Mouse (Mus musculus): ENCODE measurements around the gene C2cd5.
"Not testable (repeated sequence)": the region's sequence is repeated elsewhere in the genome, so short reads cannot be mapped to it uniquely, and the experiment has no call there.

Gene C2cd5

DNA sequence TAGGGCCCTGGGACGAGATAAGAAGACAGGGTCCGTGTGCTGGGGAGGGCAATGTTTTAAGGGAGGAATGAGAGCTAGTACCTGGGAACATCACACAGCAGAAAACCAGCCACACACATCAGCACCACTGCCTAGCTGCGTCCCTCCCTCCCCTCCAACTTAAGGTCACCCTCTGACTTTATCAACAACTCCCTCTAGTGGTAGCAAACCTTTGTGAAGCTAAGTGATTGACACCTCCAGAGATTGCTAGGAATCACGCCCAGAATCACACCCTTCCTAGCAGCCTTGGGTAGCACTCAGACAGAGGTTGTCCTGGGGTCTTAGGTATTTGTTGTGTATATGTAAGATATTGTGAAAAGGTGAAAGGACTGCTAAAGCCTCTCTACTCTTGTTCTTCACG, 79.3 kb downstream of the C2cd5 start:
- DNase-seq (ENCODE audit: low spot score), result peak; percentile 3

DNA sequence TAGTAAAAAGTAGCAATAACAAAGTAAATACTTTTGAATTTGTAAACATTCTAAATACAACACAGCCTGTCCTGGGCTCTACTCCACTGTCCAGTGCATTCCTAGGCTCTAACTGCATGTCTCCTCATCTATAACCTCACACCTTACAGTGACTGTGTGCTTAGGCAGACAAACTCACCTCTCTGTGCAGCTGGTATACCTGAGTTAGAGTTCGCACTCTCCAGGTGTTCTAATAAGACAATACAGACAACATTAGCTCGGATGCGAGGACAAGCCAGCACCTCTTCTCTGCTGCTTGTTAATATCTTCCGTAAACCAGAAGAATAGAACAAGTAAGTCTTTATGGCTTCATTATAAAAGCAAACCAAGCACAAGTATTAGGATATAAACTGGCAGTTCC, 79.8 kb downstream of the C2cd5 start:
- DNase-seq (ENCODE audit: low spot score), result no peak

DNA sequence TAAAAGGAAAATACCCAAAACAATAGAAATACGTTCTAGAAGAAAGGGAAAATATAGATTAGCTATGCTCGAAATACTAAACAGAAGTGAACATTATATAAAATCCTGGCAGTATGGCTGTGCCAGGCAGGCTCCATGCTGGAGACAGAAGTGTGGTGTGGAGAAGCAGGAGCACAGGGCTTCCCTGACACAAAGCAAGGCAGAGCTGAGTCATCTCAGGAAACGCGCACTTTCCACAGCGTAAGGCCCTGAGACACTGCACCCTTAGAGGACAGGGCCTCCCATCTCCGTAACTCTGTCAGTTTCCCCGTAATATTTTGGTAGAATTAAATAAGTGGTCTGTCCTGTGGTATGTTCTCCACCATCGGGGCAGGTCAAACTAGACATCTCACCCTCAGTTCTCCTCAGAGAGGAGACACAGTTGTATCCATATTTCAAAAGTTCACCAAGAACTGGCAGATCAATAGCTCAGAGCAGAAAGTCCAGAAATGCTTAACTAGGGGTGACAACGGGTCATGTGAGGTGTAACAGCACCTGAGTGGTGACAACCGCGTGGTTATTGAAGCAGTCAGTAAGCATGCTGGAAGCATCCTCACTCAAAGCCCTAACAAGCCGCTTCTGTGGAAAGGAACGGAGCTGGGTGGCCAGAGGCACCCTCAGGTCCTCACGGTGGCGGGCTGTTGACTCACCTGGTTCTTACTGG, 87.3 kb downstream of the C2cd5 start:
- no peak for DNase-seq (ENCODE audit: low spot score)

DNA sequence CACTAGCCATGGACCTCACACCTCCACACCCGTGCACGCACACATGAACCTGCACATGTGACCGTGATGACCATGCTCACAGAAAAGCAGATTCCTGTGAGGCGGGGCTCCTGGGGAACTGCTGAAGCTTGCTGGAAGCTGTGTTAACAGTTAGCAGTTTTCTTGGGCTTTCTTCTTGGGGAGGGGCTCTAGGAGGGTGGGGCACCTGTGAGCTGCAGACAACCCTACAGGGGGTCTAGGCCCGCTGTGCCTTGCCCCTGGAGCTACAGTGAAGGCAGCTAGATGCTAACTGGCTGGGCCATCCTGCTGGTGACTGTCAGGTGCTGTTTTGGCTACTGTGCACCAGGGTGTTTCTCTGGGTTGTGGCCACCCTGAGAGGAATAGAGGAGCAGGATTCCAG, 91.1 kb downstream of the C2cd5 start:
- DNase-seq (ENCODE audit: low spot score), result no peak

DNA sequence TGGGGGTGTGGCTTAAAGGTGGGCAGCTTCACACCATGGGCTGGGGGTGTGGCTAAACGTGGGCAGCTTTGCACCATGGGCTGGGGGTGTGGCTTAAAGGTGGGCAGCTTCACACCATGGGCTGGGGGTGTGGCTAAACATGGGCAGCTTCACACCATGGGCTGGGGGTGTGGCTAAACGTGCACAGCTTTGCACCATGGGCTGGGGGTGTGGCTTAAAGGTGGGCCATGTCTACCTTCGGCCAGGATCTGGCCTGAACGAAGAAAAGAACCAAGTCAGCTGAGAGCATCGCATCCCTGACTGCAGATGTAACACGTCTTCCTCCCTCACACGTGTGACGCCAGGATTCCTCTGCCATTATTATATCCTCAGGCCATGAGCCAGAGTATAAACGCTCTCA, 94.7 kb downstream of the C2cd5 start:
- DNase-seq (ENCODE audit: low spot score), result not testable (repeated sequence)

DNA sequence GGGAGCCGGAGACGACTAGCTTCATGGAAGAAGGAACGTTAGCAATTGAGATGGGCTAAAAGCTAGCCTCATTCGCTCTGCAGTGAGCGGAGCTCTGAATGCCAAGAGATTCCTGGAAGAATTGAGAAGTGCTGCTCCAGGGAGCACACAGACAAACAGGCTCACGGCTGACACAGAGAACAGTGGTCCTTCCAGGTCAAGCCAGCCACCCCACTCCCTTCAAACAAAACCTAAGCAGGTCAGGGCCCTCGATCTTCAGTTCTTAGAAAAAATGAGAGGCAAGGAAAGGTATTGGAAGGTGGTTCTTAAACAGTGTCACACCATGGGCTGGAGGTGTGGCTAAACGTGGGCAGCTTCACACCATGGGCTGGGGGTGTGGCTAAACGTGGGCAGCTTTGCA, 95.1 kb downstream of the C2cd5 start:
- DNase-seq (ENCODE audit: low spot score), result no peak

DNA sequence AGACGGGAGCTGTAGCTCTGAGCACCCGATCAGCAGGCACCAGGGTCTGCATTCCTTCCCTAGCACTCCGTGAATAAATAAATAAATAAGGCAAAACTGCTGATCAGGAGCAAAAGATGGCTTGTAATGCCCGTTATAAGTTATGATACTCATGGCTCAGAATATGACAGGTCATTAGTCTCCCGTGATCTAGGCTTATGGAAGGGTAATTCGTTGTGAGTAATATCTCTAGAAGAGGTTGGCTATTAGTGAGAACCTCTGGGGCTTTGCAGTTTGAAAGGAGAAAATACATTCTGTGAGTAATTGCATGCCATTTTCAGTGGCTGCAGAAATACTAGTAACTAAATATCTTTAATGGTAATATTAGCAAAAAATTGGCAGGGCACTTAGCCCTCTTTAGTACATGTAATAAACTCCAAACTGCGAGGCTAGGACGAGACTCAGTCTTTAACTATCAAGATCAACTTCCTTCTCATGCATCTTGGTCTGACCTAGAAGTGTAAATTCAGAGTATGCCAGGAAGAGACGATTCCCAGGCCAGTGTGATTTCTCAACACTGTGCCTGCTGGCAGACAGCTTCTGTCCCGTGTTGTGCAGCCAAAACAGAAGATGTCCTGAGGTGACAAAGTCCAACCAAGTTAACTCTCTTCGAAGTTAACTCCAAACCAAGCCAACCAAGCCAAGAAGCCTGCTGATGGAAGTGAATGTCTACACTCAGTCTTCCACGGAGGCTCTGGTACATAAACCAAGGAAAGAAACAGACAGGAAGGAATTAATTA, 101.5 kb downstream of the C2cd5 start:
- no peak for DNase-seq (ENCODE audit: low spot score)

DNA sequence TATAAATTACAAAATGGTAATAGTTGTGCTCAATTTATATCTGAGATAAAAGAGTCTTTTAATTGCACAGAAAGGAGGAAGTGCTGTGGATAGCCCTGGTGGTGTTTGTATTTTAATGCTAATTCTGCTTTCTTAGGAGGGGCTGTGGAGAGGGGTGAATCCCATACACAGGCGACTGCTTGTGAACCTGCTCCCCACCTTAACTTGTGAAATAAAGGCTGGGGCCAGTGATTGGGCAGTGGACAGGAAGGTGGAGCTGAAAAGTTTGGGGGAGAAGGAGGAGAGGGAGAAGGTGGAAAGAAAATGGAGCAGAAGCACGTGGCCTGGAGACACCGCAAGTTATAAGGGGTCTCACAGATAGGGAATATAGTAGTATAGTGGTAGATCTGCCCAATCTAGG, 103.1 kb downstream of the C2cd5 start:
- DNase-seq (ENCODE audit: low spot score), result no peak

DNA sequence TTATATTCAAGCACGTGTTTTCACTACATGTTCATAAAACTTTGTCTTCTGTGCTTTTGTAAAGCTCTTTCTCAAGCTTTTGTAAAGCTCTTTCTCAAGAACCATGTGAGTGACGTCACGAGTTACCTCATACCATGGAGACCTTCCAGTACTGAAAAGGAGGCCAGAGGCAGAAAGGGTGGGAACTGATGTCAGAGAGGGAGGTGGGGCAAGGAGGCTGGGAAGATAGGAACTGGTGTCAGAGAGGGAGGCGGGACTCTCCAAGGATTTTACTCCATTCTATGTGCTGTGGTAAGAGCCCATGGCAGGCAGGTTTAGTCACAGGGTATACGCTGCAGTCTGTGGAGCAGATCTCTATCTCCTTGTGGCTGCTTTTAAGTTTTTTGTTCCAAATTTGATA, 104.4 kb downstream of the C2cd5 start:
- no peak for DNase-seq (ENCODE audit: low spot score)

DNA sequence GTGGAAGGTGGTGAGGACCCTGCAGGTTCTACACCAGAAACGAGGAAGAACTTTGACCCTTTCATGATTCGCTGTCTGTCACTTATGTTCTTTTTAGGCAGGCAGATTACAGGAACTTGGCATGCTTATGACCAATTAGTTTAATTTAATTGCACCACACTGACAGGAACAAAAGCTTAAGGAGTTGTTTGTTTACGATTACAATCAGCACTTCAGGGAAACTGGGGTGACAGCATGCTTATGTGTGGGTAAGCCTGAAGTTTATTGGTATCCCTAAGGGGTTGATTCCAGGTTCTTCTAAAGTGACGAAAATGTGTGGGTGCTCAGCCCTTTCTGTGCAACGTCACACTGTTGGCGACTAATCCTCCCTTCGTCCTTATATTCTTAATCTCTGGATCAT, 105.1 kb downstream of the C2cd5 start:
- no peak for DNase-seq (ENCODE audit: low spot score)

DNA sequence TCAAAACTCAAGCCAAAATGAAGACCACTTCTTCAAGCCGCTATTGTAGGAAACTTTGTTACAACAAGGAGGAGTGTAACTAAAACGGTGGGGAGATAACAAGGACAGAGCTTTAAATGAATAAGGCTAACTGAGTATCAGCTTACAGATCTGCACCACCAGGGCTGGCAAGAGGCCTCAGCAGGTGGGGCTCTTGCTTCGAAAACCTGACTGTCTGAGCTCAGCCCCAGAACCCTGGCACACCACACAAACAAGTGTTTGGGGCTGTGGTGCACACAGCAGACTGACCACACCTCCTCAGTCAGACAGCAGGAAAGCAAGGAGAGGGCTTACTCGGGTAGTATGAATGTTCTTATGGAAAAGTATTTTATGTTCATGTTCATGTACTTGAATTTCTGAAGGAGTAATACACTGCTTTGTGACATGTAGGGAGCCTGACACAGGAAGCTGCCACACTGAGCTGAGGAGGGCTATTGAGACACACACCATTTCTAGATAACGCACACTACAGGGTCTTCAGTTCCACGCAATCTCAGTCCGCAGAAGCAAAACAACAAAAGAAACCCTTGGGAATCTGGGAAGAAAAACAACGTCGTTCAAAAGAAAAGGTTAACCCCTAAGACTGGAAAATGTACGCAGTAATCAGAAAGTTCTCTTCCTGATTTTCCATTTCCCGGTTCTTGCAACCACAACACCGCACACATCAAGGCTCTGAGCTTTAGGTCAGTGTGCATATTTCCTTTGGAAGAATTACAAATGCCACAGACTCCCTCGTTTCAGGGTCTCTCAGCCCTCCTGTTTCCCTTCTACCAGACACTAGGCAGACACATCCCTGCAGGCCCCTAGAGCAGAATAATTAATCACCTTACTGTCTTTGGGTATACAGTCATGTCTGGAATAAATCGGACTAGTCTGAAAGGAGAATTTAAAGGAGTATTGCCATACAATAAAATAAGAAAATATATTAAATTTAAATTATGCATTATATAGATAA, 105.9 kb downstream of the C2cd5 start:
- no peak for DNase-seq (ENCODE audit: low spot score)

DNA sequence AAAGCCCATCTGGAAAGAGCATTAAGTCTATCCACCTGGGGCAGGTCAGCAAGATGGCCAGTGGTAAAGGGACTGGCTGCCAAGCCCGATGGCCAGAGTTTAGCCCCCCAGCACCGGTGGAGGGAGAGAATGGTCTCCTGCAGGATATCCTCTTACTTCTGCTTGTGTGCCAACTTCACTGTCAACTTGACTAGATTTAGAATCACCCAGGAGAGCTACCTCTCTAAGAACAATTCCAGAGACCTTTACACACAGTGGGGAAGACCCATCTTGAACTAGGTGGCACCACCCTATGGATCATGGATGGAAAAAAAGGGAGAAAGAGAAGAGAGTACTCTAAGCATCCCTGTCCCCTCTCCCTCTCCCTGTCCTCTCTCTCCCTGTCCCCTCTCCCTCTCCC, 107.0 kb downstream of the C2cd5 start:
- no peak for DNase-seq (ENCODE audit: low spot score)

DNA sequence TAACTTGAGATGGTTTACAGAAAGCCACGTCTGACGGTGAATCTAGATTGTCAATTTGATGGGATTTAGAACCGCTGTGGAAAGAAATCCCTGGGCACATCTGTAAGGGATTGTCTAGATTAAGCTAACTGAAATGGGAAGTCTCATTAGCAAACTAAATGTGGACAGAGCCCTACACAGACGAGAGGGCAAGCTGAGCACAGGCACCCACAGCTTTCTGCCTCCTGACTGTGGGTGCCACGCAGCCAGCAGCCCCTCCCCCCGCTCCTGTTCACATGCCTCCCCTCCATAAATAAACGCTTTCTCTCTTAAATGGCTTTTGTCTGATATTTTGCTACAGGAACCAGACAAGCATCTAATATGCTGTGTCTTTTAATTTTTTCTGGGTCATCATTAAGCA, 107.8 kb downstream of the C2cd5 start:
- DNase-seq (ENCODE audit: low spot score), result no peak

DNA sequence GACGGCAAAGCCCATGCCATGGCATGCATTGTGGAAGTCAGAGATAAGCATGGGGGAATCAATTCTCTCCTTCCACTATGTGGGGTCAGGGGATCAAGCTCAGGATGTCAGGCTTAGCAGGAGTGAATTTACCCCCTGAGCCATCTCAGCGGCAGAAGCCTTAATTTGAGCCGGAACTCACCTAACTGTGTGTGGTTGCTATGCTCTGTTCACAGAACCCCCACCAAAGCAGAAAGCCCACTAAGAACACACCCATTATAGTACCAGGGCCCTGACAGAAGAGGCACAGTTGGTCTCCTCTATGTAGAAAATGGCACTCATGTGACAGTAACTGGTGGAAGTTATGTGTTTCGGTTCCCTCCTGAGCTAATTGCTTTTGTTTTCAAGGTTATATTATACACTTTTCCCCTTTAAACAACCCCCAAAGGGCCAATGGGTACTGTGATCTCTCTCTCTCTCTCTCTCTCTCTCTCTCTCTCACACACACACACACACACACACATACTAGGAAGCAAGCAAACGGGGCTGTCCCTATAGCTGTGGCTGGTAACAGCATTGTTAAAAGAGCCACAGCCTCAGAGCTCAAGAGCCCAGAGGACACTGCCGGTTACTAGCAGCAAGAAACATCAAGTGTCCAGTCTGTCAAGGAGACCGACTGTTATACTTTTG, 108.4 kb downstream of the C2cd5 start:
- no peak for DNase-seq (ENCODE audit: low spot score)

DNA sequence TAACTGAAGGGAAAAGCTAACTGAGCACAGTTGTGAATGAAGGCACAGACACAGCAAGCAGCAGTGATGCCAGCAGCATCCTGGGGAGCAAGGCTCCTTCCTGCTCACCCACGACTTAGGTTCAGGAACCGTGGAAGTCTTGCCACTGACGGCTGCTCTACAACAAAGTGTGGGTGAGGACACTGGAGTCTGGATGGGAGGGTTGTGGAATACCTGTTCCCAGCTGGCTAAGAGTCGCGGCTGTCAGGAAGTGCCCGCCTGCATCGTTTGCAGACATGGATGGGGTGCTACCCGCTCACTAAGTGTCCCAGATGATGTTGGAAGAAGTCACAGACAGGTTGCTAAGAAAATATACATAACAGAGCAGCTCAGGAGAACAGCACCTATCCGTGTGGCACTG, 109.4 kb downstream of the C2cd5 start:
- DNase-seq (ENCODE audit: low spot score), result no peak

DNA sequence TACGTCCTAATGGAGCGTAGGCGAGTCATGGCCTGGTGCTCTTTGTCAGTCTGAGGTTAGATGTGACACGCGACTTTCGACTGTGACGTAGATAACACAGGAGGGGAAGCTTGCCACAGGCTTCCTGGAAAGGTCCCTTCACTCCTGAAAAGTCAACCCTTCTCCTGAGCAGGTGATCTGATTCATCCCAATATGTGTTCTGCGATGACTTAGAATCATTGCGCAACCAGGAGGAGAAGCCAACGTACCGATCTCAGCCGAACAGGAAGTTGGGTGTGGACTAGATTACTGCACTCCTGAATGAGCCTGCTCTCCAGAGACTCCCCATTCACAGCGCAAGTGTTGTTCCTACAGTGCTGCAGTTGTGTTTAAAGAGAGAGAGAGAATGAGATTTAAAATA, 110.4 kb downstream of the C2cd5 start:
- DNase-seq (ENCODE audit: low spot score), result no peak

DNA sequence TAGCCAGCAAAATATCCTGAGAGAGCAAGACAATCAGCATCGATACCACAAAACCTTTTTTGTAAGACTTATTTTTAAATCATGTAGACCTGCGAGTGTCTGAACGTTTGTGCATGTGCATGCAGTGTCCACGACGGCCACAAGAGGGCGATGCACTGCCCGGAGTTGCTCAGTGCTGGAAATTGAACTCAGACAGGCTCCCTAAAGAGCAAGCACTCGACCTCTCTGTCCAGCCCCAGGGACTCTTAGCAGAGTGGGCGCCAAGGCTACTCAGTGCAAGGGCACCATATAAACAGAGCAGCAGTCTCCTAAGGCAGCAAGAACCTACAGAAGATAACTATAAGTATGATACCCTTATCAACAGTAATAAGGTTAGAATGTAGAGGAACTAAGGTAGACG, 111.2 kb downstream of the C2cd5 start:
- DNase-seq (ENCODE audit: low spot score), result peak; percentile 69

DNA sequence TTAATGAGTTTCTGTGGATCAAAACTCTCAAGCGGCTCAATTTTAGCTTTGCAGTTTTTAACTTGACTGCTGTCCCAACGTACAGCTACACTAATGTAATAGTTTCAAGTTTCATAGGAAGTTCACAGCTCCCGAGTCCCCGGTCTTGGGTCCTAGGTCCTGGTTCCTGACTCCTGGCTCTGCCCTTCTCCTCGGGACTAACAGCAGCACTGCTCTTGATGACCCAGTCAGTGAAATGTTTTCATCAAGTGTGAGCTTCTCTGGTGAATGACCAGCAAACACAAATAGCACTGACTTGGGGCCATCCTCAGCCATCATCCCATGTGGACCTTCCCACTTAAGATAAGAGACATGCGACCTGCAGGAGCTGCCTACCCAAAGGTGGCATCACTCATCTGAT, 111.7 kb downstream of the C2cd5 start:
- DNase-seq (ENCODE audit: low spot score), result no peak

DNA sequence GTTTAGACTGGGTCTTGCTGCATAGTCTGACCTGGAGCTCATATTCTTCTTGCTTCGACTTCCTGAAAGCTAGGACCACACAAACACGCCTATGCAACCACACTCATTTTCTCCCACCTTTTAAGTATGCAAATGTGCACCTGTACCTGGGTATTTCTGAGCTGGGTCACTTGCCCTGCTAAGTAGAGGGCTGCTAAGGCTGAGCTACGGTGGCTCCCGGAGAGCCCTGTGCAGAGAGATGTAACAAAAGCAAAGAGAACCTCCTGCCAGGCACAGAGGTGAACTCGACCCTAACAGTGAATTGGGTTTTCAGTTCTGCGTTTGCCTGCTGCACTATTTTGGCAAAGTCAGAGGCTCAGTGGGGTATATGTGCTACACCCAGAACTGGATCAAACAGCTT, 112.3 kb downstream of the C2cd5 start:
- no peak for DNase-seq (ENCODE audit: low spot score)

DNA sequence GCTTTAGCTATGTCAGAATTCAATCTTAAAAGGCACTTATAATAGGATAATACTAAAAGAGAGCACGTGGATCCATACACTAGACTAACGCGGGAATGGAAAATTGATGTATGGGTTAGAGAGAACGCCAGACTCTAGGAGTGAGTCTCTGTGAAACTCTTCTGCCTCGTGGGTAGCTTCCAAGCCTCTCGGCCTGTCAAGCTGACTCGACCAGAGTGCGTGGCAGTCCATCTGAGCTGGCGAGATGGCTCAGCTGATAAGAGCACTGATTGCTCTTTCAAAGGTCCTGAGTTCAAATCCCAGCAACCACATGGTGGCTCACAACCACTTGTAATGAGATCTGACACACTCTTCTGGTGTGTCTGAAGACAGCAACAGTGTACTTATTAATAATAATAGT, 113.2 kb downstream of the C2cd5 start:
- DNase-seq (ENCODE audit: low spot score), result not testable (repeated sequence)

DNA sequence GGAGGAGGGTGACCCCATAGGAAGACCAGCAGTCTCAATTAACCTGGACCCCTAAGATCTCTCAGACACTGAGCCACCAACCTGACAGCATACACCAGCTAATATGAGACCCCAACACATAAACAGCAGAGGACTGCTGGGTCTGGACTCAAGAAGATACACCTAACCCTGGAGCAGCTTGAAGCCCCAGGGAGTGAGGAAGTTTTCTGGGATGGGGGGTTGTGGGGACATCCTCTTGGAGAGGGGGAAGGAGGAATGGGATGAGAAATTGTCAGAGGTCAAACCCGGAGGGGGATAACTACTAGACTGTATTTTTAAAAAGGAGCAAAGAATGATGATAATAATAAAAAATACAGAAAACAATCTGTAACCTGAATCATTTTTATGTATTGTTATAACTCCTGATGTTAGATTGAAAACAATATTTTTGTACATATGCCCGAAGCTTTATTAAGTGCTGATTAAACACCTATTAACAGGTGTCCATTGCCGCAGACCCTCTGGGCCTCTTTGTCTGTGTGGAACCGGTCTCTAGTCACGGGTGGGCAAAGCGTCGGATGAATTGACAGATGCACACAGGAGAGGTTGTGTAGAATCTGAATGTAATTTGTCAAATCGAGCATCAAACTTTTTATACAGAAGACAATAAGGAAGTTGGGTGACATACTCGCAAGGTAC, 114.2 kb downstream of the C2cd5 start:
- not testable (repeated sequence) for DNase-seq (ENCODE audit: low spot score)
